Mouse (Mus musculus) adrenal gland, postnatal 14 days (tissue): Measurements from ENCODE around the gene Abcd2. TPM values are rescaled to one million over a fixed set of nuclear protein-coding genes. Genes with fewer than 3 reads are reported as not detected.

Source experiments
- DNase-seq: peaks from one replicate; pipeline ENCODE4 v3.0.0; 2021; ENCODE audit warnings: mixed read lengths
- long read RNA-seq, 2 experiments: library from polyadenylated mRNA; stranded (forward); transcript quantifications; one replicate each; pipeline ENCODE4 v2.0.0; 2021
- total RNA-seq: library from RNA; stranded (reverse); gene quantifications from 2 replicates; pipeline ENCODE4 v1.2.3, GENCODE M21; 2021

The Abcd2 gene
- 5.7 and 13.3 TPM in 2 replicates for total RNA-seq
- long read RNA-seq, experiment 1, full-length matches to known transcripts, result 2 of 3 reads
- long read RNA-seq, experiment 1, partial matches to known transcripts, result 1 of 3 reads
- long read RNA-seq, experiment 1, other reads (novel, unspliced or antisense), result 0 of 3 reads
- long read RNA-seq, experiment 2, full-length matches to known transcripts, result 6 of 11 reads
- long read RNA-seq, experiment 2, partial matches to known transcripts, result 0 of 11 reads
- long read RNA-seq, experiment 2, other reads (novel, unspliced or antisense), result 5 of 11 reads

DNA sequence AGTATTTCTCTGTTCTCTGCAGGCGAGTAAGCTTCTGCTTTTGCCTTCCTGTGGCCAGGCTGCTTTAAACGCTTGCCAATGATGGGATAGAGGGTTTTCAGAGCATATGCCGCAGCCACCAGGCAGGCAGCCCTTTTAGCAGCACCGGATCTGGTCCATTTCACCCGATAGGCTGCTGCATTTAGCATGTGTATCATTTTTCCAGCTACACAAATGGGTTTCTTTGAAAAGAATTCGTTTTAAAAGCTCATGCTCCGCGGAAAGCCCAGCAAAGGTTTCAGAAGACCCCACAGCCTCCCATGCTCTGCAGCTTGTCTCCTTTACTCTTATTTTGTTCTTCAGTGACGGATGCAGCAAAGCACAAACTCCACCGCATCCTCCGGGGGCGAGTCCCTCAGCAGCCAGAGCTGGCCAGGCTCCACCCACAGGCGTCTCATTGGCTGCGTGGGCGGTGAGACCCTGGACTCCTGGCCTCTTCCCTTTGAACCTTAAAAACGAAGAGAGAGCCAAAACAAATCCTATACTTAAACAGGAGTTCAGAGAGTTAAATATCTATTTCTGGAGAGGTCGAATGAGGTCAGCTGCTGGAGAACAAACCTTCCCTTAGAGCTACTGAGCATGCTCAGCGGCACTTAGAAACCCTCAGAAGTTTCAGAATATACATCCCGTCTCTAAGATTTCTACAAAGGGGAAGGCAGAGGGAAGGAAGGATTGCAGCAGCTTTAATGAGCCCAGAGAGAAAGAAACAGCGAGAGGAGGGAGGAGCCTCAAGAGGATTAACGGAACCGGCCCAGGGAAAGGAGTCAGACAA lies at the start of gene Abcd2:
Abcd2 (minus strand) TSS at position 388 of the 811 bp plus-strand sequence.
- DNase-seq, result peak; percentile 78

DNA sequence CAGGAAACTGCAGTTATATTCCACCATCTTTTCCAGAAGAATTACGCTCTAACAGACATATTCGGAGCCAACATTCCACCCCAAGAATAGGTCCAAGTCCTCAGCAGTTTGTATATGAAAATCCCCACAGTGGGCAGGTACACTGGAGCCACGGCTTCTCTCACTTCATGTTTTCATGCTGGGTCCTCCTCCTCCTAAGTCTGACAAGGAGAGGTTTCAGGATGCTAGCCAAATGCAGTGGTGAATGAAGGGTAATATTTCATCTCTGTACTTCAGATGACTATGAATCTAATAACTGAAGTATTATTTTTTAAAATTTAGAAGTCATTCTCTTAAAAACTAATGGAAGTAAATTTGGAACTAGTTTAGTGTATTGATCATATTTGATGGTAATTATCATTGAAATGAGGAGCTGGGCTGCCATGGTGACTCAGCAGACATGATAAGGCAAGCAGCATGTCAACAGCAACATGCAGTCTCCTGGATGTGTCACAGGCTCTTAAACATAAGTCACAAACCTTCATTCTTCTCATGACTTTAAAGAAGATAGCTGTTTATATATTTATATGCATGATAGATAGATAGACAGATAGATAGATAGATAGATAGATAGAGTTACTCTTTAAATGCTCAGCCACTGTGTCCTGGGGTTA lies 49.2 kb upstream of the Abcd2 start:
- DNase-seq, result no peak

DNA sequence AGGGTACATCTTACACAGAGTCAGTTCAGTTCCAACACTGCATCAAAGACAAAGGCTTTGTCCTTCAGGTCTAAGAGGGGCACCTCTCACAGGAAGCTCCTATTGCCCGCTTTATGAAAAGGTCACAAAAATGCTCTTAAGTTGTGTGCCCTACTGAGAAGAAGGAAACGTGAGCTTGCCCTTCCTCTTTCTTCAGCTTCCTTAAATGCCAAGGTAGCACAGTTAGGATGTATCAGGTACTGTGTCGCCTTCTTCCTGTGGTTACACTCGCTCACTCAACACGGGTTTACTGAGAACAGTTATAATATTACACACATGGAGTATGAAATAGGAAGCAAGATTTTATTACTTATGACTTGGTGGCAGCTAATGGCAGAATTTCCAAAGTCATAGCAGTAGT lies 45.7 kb upstream of the Abcd2 start:
- no peak for DNase-seq

DNA sequence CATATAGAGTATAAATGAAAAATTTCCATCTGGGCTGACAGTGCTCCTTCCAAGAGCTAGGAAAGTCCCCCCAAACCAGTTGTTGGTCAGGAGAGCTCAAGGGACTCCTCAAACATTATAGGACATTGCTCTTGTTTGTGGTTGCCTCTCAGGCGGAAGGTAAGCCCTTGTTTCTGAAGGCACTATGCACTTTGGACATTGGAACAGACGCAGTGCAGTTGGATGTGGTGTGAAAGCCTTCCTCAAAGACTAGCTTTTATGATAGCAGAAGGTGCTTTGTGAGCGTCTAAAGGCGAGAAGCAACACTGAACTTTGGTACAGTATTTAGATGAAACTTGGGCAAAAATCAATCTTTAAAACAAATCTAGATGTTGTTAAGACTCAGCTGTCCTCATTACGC lies 14.9 kb upstream of the Abcd2 start:
- no peak for DNase-seq

DNA sequence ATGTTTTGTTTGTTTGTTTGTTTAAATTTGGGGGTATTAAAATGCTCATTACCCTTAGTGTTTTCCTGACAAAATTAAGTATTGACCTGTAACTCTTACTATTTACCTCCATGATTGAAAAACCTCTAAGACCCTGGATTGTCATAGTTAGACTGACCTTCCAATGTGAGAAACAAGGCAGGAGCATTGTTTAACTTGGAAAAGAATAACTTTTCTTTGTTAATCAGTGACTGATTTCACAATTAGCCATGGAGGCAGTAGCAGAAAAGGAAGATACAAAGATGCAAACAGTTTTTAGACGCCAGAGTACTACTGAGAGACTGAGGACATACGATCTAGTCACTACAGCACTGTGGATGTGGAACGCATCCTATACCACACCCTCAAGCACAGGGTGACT lies 11.9 kb upstream of the Abcd2 start:
- DNase-seq, result no peak

DNA sequence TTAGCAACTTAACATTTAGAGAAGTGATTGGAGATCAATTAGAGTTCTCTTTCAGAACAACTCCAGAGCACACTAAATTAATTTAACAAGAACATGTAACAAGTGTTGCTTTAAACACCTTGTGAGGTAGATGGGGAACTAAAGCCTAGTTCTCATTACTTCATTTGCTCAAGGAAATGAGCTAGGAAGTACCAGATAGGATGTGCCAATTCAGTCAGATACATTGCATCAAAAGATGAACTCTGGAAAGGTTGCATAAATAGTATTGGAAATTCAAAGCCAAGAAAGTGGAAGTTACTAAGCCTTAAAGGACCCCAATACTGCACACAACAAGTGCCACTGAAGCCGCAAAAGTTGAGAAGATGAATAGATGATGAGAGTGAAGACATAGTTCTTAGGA lies 10.9 kb upstream of the Abcd2 start:
- DNase-seq, result no peak

DNA sequence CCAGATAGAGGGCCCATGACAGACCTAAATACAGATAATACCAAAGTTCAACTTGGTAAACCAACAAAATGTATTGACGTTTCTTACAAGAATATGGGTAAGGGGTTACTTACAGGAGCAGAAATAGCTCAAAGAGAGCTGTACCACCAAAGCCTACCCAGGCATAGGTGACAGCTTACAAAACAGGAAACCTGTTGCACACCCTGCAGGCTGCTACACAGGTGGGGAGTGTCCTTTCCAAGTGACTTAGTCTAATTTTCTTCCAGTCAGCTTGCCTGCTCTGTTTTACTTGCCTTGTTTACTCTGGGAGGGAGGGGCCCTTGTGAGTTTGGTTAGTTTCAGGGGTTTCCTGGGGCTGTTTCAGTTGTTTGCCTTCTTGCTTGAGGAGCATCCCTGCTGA lies 9.2 kb upstream of the Abcd2 start:
- DNase-seq, result no peak

DNA sequence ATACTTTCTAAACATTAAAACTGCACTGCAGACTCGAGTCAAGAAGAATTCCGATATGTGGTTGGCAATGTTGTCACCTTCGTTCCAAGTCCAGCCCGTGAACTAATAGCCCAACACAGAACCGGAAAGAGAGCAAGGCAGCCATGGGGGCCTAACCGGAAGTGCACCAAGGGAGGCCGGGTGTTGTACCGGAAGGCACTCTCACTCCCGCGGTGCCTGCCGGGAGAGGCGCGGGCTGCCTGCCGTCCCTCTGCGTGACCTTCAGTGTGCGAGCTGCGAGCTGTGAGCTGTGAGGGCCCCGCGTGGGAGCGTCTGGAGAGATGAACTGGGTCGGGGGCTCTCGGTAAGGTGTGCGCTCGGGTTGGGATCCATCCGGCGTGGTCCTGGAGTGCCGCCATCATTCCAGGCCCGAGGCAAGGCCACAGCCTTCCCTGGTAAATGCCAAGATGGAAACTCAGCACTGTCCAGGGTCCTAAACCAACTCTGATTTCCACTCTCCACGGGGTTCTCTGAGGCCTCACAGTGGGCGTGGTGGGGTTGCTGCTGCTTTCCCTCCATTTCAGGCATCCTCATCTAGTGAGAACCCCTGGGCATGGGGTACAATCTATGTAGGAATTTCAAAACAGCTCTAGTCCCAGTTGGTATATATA lies 7.8 kb upstream of the Abcd2 start, which contains the start of gene CN725425:
CN725425 (plus strand) TSS at position 239 of the 650 bp plus-strand sequence.
- no peak for DNase-seq

DNA sequence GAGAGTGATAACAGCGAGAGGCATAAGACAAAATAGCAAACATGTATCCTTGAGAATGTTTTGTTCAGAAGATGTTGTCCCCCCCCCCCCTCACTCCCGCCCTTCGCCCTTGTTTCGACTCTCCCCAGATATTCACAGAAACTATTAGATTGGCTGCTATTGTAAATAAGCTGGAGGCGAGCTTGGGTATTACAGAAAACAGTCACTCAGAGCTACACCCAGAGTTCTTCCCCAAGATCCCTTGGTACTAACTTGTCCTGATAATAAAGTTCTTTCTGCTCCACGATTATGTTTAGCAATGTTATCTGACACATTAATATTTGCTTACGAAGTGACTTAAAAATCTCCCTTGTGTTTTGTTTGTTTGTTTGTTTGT lies 612 bp upstream of the Abcd2 start:
- DNase-seq, result no peak

DNA sequence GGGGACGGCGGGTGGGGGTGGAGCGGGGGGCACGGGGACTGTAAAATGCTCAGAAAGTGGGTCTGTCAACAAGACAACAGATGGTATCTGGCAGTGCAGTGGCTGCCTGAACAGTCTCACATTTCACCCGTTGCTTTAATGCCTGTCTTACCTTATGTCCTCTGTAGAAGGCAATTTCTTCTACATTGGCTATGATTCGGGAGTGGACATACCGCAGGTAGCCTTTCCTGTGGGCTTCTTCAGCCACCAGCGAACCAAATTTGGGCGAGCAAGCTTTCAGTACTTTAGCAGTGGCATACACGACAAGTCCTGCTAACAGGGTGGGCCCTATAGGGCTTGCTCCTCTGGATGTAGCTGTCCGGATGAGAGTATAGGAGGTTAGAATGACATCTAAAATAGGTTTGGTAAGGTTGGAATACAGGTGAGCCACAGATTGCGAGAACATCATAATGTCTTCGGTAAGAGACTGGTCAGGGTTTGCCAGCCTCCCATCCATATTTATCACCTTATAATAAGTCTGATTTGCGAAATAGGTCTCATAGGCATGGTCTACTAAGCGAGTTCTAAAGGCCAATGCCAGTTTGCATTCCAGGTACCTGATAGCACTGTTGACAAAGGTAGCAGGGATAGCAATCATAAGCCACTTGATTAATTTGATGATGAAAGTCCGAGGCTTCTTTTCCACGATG lies 936 bp downstream of the Abcd2 start:
- DNase-seq, result no peak

DNA sequence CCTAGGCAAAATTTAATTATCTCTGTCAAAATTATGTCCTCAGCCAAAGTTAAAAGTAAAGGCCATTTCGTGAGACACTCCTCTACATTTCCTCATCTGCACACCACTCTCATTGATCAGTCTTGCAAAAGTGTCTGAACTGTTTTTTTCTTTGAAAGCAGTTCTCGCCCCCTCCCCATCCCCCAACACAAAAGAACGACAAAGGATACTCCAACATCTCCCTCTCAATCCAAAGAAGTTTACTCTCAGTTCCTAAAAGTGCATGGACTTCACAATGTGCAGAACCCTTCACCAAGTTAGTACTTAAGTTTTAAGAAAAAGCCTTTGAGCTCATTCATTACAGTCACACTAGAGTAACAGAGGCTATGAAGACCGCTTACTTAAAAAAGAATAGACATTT lies 1.6 kb downstream of the Abcd2 start:
- DNase-seq, result no peak

DNA sequence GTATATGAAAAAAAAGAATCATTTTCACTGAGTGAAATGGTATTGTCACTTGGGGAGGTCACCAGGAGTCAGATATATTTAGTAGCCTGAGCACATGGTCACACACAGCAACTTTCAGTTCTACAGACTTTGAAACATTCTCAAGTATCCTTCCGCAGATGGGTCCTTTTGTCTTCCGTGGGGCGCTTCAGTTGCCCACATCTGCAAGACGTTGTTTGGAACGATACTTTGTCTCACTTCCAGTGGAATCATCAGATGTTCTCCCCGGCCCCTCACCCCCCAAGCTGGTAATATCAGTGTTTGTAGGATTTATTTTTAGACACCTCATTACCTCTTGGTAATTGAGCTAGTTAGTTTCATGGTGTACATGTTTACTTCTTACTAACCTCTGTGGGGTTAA lies 5.2 kb downstream of the Abcd2 start:
- no peak for DNase-seq

DNA sequence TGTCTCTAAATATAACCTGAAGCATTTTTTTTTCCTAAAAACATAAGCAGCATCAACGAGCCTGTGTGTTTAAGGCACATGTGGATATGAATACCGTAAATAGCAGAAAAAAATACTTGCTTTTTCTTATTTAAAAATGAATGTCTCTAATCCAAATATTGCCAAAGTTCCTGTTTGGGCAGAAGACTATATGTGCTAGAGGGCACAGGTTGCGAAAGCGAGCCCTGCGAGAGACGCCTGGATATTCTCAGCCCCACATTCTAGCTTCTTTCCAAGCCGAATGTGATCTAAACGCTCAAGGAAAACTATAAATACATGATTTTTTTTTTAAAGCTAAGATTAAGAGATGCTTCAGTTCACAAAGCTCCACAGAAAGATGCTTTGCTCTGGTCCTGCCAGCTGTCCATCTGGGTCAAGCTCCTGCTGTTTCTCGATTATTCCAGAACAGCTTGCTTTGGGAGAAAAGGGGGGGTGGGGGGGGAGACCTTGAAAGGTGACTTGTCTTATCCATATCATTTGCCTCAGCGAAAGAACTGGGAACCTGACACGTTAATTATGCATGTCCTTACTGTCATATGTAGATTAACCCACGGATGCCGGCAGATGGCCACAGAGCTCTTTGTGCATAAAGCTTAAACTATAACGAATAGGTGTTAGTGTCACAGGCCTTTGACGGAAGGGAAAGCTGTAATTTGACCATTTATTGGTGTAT lies 11.5 kb downstream of the Abcd2 start:
- peak; percentile 11 for DNase-seq

DNA sequence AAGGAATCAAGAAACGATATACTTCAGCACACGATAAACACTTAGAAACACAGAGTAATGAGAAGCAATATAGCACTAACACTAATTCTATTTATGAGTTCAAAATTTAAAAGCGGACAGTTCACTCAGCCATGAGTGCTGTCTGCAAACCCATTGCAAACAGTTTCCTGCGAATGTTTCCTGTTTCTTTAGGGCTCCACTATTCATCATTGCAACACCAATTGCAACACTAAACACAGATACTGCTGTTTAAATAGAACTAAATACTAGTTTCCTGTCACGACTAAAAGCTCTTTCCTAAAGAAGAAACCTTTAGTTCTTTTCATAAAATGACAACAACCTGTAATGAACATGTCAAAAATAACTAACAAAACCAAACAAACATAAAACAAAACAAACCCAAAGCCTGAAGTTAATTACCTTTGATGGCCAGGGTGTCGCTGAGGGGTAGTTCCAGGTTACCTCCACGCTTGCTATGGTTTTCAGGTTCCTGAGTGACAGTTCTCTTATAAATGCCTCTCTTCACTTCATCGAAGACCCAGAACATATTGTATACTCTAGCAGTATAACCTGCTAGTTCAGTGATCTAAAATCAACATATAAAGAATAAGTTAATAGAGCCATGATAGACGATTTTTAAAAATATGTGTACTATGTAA lies 12.8 kb downstream of the Abcd2 start:
- no peak for DNase-seq

DNA sequence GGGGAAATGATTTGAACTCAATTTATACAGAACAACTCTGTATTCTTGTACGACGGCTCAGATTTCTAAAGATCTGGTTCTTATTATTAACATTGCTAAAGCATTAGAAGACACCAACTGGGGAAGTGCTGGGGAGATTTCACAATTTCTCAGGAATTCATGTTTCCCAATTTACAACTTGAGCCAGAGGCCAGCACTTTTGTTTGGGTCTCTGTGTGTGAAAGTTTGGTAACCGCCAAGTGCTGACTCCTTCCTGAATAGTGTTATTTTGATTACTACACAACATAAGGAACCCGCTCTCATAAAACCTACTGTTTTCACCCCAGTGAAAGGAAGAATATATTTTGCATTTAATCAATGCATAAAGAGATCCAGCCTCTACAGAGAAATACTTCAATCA lies 19.4 kb downstream of the Abcd2 start:
- peak; percentile 26 for DNase-seq

DNA sequence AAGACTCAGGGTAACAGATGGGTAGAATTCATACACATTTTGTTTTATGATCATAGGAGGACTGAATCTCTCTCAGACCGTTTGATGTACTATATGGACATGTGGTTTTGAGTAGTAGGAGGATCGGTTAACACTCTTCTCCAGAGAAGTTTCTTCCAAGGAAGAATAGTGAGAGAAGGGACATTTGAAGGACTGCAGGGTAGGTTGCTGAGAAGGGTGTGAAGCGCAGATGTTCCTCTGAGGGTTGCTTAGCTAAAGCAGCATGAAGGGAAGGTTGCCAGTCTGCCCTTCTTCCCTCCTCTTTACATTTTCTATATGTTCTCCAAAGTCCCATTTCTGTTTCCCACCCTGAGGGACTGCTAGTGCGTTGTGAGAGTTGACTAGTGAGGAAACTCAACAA lies 20.3 kb downstream of the Abcd2 start:
- no peak for DNase-seq

DNA sequence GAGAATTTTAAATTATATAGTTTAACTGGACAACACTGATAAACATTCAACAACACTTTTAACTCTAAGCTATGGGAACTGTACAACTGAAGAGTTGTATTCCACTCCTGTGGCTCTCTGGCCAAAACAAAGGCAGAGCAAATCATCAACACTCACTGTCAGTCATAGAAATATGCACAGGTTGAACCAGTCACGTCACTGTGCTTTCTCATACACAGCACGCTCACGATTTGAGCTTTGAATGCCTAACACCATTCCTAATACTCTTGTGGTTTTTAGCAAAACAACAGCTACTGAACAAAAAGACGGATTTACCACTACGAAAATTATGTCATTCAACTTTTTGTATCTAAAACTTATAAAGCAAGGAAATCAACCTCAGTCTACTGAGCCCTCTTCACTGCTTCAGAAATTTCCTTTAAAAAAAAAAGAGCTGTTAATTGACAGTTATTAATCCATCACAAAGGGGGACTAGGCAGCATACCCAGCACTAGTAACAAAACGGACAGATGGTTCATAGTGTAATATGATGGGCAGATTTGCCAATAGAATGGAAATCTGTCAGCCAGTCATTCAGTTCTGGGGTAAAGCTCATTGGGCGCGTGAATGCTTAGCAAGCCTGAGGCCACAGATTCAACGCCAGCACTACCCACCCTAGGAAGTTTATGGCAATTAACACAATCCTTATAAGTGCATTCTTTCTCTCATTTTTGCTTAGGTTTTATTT lies 20.8 kb downstream of the Abcd2 start:
- DNase-seq, result no peak

DNA sequence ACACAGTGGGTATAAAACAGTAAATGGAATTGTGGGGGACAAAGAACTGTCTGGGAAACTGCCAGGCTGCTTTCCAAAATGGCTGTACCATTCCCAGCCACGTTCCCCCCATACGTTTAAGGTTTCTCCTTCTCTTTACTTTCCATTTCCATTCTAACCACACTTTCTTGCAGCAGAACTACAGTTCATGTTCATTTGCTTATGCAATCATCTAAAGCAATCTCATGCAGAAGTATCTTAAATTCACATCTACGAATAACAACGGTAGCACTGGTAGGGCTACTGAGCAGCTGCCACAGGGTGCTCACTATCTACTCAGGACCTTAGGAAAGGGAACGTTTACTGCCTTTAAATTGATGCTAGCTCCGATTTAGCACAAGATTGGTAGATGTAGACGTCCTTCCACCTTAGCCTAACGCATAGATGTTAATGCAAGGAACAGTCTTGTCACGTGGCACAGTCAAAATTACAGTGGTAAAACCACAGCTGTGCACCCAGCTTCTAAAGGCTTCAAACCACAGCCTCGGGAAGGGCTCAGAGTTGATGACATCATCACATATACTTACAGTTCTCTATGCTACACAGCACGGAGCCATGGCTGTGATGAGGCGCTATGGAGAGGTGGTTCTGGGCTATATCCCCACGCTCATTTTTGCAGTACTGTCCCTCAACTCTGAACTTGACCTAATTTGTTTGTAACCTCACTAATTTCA lies 23.6 kb downstream of the Abcd2 start:
- DNase-seq, result no peak

DNA sequence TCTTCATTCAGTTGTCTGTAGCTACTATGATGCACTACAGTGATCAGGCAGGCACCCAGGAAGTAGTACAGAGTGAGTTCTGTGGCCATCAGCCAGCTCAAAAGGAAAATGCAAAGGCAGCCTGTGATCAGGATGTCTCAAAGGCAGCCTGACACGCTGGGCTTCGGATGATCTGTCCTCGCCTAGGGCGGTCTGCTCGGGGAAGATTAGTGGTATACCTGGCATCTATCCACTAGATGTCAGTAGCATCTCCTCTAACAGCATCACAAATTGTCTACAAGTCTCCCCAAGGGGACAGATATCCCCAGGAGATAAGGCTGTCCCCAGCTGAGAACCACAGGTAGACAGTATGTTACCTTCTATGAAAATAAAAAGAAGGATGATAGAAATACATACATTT lies 26.6 kb downstream of the Abcd2 start:
- peak; percentile 39 for DNase-seq

DNA sequence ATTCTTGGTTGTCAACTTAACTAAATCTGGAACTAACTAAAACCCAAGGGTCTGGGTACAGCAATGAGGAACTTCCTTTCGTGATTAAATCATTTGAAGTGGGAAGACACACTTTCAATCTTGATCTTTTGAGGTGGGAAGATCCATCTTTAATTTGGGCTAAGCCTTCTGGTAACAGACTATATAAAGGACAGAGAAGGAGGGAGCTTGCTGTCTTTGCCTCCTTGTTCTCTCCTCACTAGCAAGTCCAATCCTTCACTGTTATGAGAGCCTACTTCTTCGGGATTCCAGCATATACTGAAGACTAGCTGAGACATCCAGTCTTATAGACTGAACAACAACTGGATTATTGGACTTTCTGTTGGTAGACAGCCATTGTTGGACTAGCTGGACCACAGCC lies 28.1 kb downstream of the Abcd2 start:
- no peak for DNase-seq
